Mouse (Mus musculus) kidney, postnatal 36 days (tissue): ENCODE data around the gene Ap2b1.
"Not testable (repeated sequence)": the region's sequence is repeated elsewhere in the genome, so short reads cannot be mapped to it uniquely, and the experiment has no call there.

Experiments
- DNase-seq, 2 experiments: peaks; one replicate each; pipeline ENCODE4 v3.0.0; 2021 to 2022; ENCODE audit warnings: mixed read lengths in 2 of 2

Gene Ap2b1

GRCm38 (mm10) chr11:83302124-83302523, 3.3 kb downstream of the Ap2b1 start:
- DNase-seq, result peak; percentile 23 to 39

GRCm38 (mm10) chr11:83302526-83303251, 3.9 kb downstream of the Ap2b1 start, which contains the start of gene Pex12:
Gene Pex12, minus strand, starts transcription at chr11:83302586.
- DNase-seq, result peak; percentile 95 to 97

GRCm38 (mm10) chr11:83303751-83304150, 4.9 kb downstream of the Ap2b1 start:
- peak; percentile 29 to 41 for DNase-seq

DNA sequence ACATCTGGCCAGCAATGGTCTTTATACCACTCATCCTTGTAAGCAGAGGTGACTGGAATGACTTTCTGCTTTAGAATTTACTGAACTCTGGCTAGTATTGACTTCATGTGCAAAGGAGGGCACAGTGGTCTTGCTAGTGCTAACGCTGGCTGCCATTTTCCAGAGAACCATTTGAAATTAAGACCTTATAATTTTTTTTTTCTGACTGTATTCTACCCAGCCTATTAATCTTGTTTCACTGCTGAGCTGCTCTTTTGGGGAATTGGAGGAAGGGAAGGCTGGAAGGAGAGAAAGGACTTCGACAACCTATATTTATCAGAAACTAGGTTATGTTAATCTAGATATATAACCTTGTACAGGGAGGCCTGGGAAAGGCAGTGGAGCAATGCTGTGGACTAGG, 5.7 kb downstream of the Ap2b1 start:
- DNase-seq, result no peak

DNA sequence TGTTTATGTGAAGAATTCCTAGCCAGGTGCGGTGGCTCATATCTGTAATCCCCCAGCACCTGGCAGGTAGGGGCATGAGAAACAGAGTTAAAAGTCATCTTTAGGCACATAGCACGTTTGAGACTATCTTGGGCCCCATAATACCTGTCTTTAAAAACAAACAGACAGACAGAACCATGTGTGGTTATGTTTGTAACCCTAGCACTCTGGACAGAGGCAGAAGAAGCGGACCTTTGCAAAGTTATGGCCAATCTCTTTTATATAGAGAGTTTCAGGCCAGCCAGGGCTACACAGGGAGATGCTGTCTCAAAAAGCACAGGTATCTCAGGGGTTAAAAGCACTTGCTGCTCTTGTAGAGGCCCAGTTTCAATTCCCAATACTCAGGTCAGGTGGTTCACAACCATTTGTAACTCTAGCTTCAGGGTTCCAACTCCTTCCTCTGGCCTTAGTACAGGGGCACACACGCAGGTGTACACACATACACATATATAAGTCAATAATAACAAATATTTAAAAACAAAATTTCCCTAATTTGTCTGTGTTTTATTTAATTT, 8.0 kb downstream of the Ap2b1 start:
- no peak for DNase-seq

DNA sequence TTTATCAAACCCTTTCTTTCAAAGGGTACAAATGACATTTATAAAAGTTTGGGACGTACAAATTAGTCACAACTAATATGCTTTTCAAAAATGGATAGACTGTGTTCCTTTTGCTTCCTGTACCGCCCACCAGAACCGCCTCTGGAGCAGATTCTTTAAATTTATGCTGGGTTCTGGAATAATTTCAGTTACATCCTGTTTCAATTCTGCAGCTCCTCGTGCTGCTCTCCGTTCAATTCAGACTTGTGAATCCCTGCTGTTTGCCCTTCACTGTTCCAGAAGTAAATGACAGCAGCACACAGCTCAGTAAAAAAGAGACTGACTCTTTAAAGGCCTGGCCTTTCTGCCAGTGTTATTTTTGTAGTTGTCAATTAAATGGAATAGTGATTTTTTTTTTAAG, 13.6 kb downstream of the Ap2b1 start:
- DNase-seq, result no peak

GRCm38 (mm10) chr11:83319048-83319447, 20.2 kb downstream of the Ap2b1 start:
- no peak for DNase-seq

GRCm38 (mm10) chr11:83326692-83327091, 27.9 kb downstream of the Ap2b1 start:
- not testable (repeated sequence) for DNase-seq

GRCm38 (mm10) chr11:83327427-83327826, 28.6 kb downstream of the Ap2b1 start:
- DNase-seq, result peak; percentile 49 to 80

DNA sequence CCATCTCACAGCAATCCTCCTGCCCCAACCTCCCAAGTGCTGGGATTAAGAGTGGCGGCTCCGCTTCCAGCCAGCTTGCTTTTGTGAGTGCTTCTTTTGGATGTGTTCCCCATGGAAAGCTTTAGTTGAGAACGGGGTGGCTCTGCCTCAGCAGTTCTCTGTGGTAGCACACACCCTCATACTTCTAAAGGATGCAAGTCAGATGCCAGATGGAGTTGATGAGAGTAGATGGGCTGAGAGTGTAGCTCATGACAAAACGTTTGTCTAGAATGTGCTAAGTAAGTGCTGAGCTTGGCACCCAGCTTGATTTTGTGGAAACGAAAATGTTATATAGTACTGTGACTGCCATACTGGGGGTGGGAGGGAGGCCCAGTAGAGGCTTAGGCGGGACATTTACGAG, 37.0 kb downstream of the Ap2b1 start:
- no peak for DNase-seq

GRCm38 (mm10) chr11:83339705-83340104, 40.9 kb downstream of the Ap2b1 start:
- no peak for DNase-seq

GRCm38 (mm10) chr11:83341716-83342245, 43.0 kb downstream of the Ap2b1 start:
- no peak for DNase-seq

GRCm38 (mm10) chr11:83355428-83355827, 56.6 kb downstream of the Ap2b1 start:
- no peak for DNase-seq

DNA sequence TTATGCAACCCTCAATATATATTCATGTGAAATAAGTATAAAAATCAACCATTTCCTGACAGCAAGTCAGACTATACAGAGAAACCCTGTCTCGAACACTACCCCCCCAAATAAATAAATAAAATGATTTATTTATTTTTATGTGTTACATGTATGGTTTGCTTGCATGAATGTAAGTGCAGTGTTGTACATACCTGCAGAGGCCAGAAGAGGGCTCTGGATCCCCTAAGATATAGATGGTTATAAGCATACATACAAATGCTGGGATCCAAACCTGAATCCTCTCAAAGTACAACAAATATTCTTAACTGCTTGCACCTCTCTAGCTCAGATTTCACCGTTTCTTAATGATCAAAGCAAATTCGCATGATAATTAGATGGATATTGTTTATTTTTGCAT, 58.6 kb downstream of the Ap2b1 start:
- peak; percentile 27 to 37 for DNase-seq

- DNase-seq, result no peak
Observed at GRCm38 (mm10) chr11:83364656-83365055, 65.8 kb downstream of the Ap2b1 start.

GRCm38 (mm10) chr11:83371267-83371666, 72.4 kb downstream of the Ap2b1 start:
- no peak for DNase-seq

GRCm38 (mm10) chr11:83379745-83380341, 81.0 kb downstream of the Ap2b1 start:
- DNase-seq, result no peak

DNA sequence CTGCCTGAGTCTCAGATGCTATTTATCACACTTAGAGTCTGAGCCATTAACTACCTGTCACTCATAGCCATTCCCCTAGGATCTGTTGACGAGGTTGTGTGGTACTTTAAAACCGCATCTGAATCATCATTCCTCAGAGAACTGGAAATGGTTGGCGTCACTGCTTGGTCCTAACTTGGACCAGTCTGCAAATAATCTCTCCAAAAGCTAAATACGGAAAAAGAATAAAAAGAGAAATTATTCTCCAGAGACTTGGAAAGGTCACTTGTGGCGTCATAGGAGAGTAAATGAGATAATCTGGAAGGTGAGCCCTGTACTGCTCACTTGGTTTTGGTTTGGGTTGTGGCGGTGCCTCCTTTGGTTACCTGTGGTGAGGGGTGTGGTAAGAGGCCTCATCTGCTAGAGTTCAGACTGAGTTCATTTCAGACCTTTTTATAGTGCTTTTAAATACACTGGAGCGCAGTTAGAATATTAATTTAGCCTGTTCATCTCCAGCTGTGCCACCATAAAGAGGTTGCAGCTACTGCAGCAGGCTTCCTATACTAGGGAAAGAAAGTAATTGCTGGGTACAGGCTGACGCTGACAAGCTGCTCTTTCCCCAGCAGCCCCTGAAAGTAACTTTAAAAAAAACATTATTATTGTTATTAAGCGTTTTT, 84.2 kb downstream of the Ap2b1 start:
- DNase-seq, result no peak

- no peak for DNase-seq
Observed at GRCm38 (mm10) chr11:83383532-83383887, 84.7 kb downstream of the Ap2b1 start.

DNA sequence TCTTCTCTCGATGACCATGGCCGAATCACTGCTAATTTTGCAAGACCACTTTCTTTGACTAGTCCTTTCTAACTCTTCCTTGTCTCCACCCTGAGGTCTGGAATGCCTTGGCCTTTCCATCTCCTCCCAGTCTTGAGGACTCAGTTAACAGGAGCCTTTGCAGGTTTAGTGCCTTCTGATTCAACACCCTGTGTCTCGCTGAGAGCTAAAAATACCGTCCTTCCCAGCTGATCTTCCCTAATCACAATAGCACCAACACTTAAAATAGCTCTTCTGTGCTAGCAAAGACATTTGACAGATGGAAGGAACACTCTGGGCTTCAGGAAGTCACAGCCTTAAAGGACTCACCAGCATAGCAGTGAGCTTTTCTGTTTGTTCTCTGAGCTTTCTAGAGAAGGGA, 94.2 kb downstream of the Ap2b1 start:
- no peak for DNase-seq

DNA sequence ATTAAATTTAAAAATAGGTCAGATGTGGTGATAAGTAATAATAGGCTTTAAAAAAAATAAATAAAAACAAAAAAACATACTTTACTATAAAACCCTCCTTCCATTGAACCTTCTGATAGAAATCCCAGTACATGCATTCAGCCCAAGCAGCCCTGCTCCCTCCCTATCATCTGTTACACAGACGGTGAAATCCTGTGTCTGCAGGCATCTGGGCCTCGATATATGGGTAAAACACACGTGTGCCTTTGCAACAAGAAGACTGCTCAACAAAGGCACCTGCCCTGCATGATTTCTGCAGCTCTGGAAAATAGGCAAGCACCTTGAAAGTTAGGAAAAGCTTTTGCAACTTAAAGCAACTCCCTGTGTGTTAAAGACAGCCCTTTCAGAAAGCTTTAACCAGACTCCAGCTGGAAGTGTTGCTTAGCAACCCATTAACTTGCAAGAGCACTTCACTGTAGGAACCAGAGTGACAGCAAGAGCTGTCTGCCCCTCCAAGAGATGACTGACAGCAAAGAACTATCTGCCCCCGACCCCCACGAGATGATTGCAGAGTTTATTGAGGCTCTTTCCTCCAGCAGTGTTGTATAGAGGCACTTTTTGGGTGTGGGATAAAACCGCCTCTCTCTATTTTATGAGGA, 96.1 kb downstream of the Ap2b1 start:
- no peak for DNase-seq

DNA sequence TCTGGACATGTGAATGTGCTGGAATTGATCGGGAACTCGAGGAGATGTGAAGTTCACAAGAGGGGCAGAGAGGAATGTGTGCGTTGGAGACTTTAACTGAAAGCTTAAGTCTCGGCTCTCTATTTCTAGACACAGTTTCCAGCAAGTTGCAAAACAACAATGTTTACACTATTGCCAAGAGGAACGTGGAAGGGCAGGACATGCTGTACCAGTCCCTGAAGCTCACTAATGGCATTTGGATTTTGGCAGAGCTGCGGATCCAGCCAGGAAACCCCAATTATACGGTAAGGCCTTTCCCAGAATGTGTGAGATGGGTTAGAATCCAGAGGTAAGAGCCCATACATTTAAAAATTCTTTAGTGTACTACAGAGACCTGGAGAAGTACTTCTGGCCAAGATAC, 98.8 kb downstream of the Ap2b1 start:
- DNase-seq, result no peak

DNA sequence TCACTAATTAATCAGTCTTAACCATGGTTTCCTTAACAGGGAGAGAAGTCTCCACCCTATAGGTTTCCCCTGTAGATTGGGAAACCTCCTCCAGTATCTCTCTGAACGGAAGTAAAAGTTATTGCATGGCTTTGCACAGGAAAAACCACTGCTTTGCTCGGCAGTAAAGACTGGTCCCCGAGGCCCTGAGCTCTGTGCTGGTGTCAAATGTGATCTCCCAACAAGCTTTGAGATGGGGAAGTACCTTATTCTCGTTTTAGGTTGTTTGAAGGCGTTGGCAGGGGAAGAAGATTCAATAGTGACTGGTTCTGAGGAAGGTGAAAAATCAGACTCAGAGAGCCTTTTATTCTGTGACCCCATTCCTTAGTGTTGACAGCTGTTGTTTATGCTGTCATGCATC, 99.9 kb downstream of the Ap2b1 start:
- DNase-seq, result no peak
